Mouse (Mus musculus) ES-Bruce4 (cell line): ENCODE results near the gene Tcl1b2. TPM values are rescaled to one million over a fixed set of nuclear protein-coding genes. Genes with fewer than 3 reads are reported as not detected.
"Not testable (repeated sequence)": the region's sequence is repeated elsewhere in the genome, so short reads cannot be mapped to it uniquely, and the experiment has no call there.

Source experiments
- H3K27ac ChIP-seq: 2 replicates; pipeline ENCODE4 v1.5.1; 2012; ENCODE audit warnings: low read length, inconsistent platforms; ENCODE audit not compliant: insufficient read depth
- H3K27me3 ChIP-seq: 2 replicates; pipeline ENCODE4 v1.6.1; 2012; ENCODE audit warnings: mild to moderate bottlenecking, low read length, inconsistent platforms; ENCODE audit not compliant: control insufficient read depth, poor library complexity, insufficient read depth, severe bottlenecking
- H3K36me3 ChIP-seq: 2 replicates; pipeline ENCODE4 v1.6.1; 2012; ENCODE audit warnings: inconsistent platforms, mild to moderate bottlenecking, low read length, moderate library complexity; ENCODE audit not compliant: control insufficient read depth, poor library complexity, insufficient read depth, severe bottlenecking
- H3K4me1 ChIP-seq: one replicate; pipeline ENCODE4 v1.8.1; 2011; ENCODE audit warnings: low read length; ENCODE audit not compliant: control insufficient read depth, insufficient read depth
- H3K4me3 ChIP-seq: 2 replicates; pipeline ENCODE4 v1.5.1; 2011; ENCODE audit warnings: low read depth, mild to moderate bottlenecking, low read length
- H3K9ac ChIP-seq: 2 replicates; pipeline ENCODE4 v1.6.1; 2012; ENCODE audit warnings: low read depth, mild to moderate bottlenecking, inconsistent platforms; ENCODE audit not compliant: poor library complexity, severe bottlenecking
- H3K9me3 ChIP-seq: replicated peaks from 2 replicates; pipeline ENCODE4 v1.6.1; 2012; ENCODE audit warnings: mild to moderate bottlenecking, low read length, inconsistent platforms; ENCODE audit not compliant: control insufficient read depth, poor library complexity, insufficient read depth, severe bottlenecking
- CTCF ChIP-seq: IDR thresholded peaks from one replicate; pipeline ENCODE4 v1.8.1; 2011; ENCODE audit warnings: low read depth, low read length
- EP300 ChIP-seq: IDR thresholded peaks from 2 replicates; pipeline ENCODE4 v1.6.1; 2011; ENCODE audit warnings: low read depth, low read length; ENCODE audit not compliant: insufficient read depth
- POLR2A ChIP-seq: IDR thresholded peaks from one replicate; pipeline ENCODE4 v1.8.1; 2011; ENCODE audit warnings: low read length; ENCODE audit not compliant: insufficient read depth
- polyA plus RNA-seq: library from polyadenylated mRNA; stranded (reverse); fragments of >200 nt; gene quantifications from 2 replicates; pipeline ENCODE4 v1.2.4, GENCODE M21; 2011; ENCODE audit warnings: low read depth; ENCODE audit not compliant: missing spikeins, insufficient read depth, insufficient read length

The Tcl1b2 gene
- polyA plus RNA-seq, 1 experiment = not detected

GRCm38 (mm10) chr12:105109812-105110211 lies 36.0 kb upstream of the Tcl1b2 start:
- H3K9me3 ChIP-seq = no peaks in the 10 kb centered on the region
- H3K36me3 ChIP-seq = no peaks in the 10 kb centered on the region
- no peak overlapping the region for H3K4me3 ChIP-seq
- TF ChIP-seq CTCF (no peak), EP300 (no peak), POLR2A (no peak)
- H3K27ac ChIP-seq = no peak overlapping the region
- peaks cover 4% of the 10 kb centered on the region for H3K4me1 ChIP-seq
- H3K27me3 ChIP-seq = no peaks in the 10 kb centered on the region
- no peak overlapping the region for H3K9ac ChIP-seq

- H3K27ac ChIP-seq = no peak overlapping the region
- H3K4me1 ChIP-seq = peaks cover 4% of the 10 kb centered on the region
- no peak overlapping the region for H3K9ac ChIP-seq
- H3K9me3 ChIP-seq = no peaks in the 10 kb centered on the region
- H3K27me3 ChIP-seq = no peaks in the 10 kb centered on the region
- TF ChIP-seq EP300 = peak; percentile 69
- TF ChIP-seq POLR2A = no peak
- TF ChIP-seq CTCF = no peak
- H3K4me3 ChIP-seq = no peak overlapping the region
- H3K36me3 ChIP-seq = no peaks in the 10 kb centered on the region
These were observed 33.4 kb upstream of the Tcl1b2 start for GRCm38 (mm10) chr12:105112321-105112988.

GRCm38 (mm10) chr12:105116648-105117047 lies 29.2 kb upstream of the Tcl1b2 start:
- Histone ChIP-seq H3K36me3 (no peaks in the 10 kb centered on the region), H3K4me3 (no peak overlapping the region), H3K9ac (no peak overlapping the region), H3K4me1 (peaks cover 2% of the 10 kb centered on the region), H3K27ac (no peak overlapping the region), H3K9me3 (no peaks in the 10 kb centered on the region), H3K27me3 (no peaks in the 10 kb centered on the region)
- TF ChIP-seq EP300 (no peak), POLR2A (no peak), CTCF (no peak)

- H3K9me3 ChIP-seq = no peaks in the 10 kb centered on the region
- H3K27ac ChIP-seq = no peak overlapping the region
- no peak overlapping the region for H3K4me3 ChIP-seq
- no peaks in the 10 kb centered on the region for H3K27me3 ChIP-seq
- H3K36me3 ChIP-seq = no peaks in the 10 kb centered on the region
- no peak for TF ChIP-seq CTCF
- TF ChIP-seq POLR2A = no peak
- no peak for TF ChIP-seq EP300
- H3K4me1 ChIP-seq = no peaks in the 10 kb centered on the region
- H3K9ac ChIP-seq = no peak overlapping the region
These were observed 20.5 kb upstream of the Tcl1b2 start for GRCm38 (mm10) chr12:105125362-105125761.

- H3K36me3 ChIP-seq = no peaks in the 10 kb centered on the region
- H3K9ac ChIP-seq = no peak overlapping the region
- H3K27ac ChIP-seq = peak overlapping the region; percentile 32; the same call in 1 of the 2 replicates
- H3K4me3 ChIP-seq = no peak overlapping the region
- TF ChIP-seq EP300 = no peak
- TF ChIP-seq CTCF = no peak
- no peak for TF ChIP-seq POLR2A
- no peaks in the 10 kb centered on the region for H3K4me1 ChIP-seq
- no peaks in the 10 kb centered on the region for H3K9me3 ChIP-seq
- H3K27me3 ChIP-seq = no peaks in the 10 kb centered on the region
These were observed 19.3 kb upstream of the Tcl1b2 start for GRCm38 (mm10) chr12:105126516-105126915.

- H3K27me3 ChIP-seq = no peaks in the 10 kb centered on the region
- no peaks in the 10 kb centered on the region for H3K36me3 ChIP-seq
- H3K9ac ChIP-seq = no peak overlapping the region
- no peak overlapping the region for H3K4me3 ChIP-seq
- TF ChIP-seq CTCF (no peak), POLR2A (no peak), EP300 (no peak)
- H3K9me3 ChIP-seq = no peaks in the 10 kb centered on the region
- H3K4me1 ChIP-seq = no peaks in the 10 kb centered on the region
- H3K27ac ChIP-seq = no peak overlapping the region
These were observed 18.2 kb upstream of the Tcl1b2 start for GRCm38 (mm10) chr12:105127607-105128006.

GRCm38 (mm10) chr12:105129494-105130205 lies 16.2 kb upstream of the Tcl1b2 start:
- not testable (repeated sequence) for H3K36me3 ChIP-seq, H3K9me3 ChIP-seq, H3K4me3 ChIP-seq, H3K9ac ChIP-seq, H3K27ac ChIP-seq, H3K4me1 ChIP-seq, H3K27me3 ChIP-seq

GRCm38 (mm10) chr12:105134167-105134566 lies 11.6 kb upstream of the Tcl1b2 start:
- H3K4me1 ChIP-seq, H3K36me3 ChIP-seq, H3K4me3 ChIP-seq, H3K9me3 ChIP-seq, H3K27ac ChIP-seq, H3K9ac ChIP-seq, H3K27me3 ChIP-seq: not testable (repeated sequence)
